Mouse (Mus musculus): ENCODE data around the gene Srgap1. TPM values are rescaled to one million over a fixed set of nuclear protein-coding genes. Genes with fewer than 3 reads are reported as not detected.
A peak's percentile ranks its signal among the peaks of the same experiment; 100 is the strongest.

Gene Srgap1
- total and polyA plus RNA-seq, 2 experiments from 2014 or later, result 18.8 to 24.4 TPM

GRCm38 (mm10) chr10:121885512-121886218 lies 161.4 kb downstream of the Srgap1 start:
- TF ChIP-seq CTCF (IDR thresholded peaks at IDR 0.05; ENCODE audit: low read depth), result no peak
- 27% methylated on average over 9 of the region's 9 CpGs for WGBS
- ATAC-seq, result no peak
- H3K9me3 ChIP-seq (ENCODE audit: low read length), result no peaks in the 10 kb centered on the region
- H3K27me3 ChIP-seq (ENCODE audit: insufficient read depth, low read length), result no peaks in the 10 kb centered on the region
- no peak for DNase-seq (ENCODE audit: low spot score)
- no peak overlapping the region for H3K9ac ChIP-seq (replicated peaks; ENCODE audit: low read length)
- no peak overlapping the region for H3K4me2 ChIP-seq (ENCODE audit: low read depth, low read length)
- no peaks in the 10 kb centered on the region for H3K36me3 ChIP-seq (ENCODE audit: insufficient read depth, low read length)
- H3K4me1 ChIP-seq (ENCODE audit: insufficient read depth, low read length), result peaks cover 21% of the 10 kb centered on the region
- 0 out of 2 replicates have a peak overlapping the region, but pooled peaks have one; percentile 11 for H3K27ac ChIP-seq
- H3K4me3 ChIP-seq (ENCODE audit: low read length), result no peak overlapping the region

- no peak for TF ChIP-seq CTCF (IDR thresholded peaks at IDR 0.05; ENCODE audit: low read depth)
- Histone ChIP-seq H3K9ac (replicated peaks; ENCODE audit: low read length) (no peak overlapping the region), H3K4me3 (ENCODE audit: low read length) (no peak overlapping the region), H3K4me1 (ENCODE audit: insufficient read depth, low read length) (peaks cover 21% of the 10 kb centered on the region), H3K9me3 (ENCODE audit: low read length) (no peaks in the 10 kb centered on the region), H3K4me2 (ENCODE audit: low read depth, low read length) (no peak overlapping the region), H3K36me3 (ENCODE audit: insufficient read depth, low read length) (no peaks in the 10 kb centered on the region), H3K27me3 (ENCODE audit: insufficient read depth, low read length) (no peaks in the 10 kb centered on the region), H3K27ac (peak overlapping the region; percentile 56; the same call in 1 of the 2 replicates)
- 18% methylated on average over 6 of the region's 6 CpGs for WGBS
- DNase-seq (ENCODE audit: low spot score) (peak; percentile 46), ATAC-seq (no peak)
Measured at GRCm38 (mm10) chr10:121882461-121882860, 164.7 kb downstream of the Srgap1 start.

GRCm38 (mm10) chr10:121878855-121879254 lies 168.3 kb downstream of the Srgap1 start:
- TF ChIP-seq CTCF (IDR thresholded peaks at IDR 0.05; ENCODE audit: low read depth), result no peak
- Histone ChIP-seq H3K9ac (replicated peaks; ENCODE audit: low read length) (no peak overlapping the region), H3K4me2 (ENCODE audit: low read depth, low read length) (no peak overlapping the region), H3K4me3 (ENCODE audit: low read length) (no peak overlapping the region), H3K4me1 (ENCODE audit: insufficient read depth, low read length) (0 out of 2 replicates have a peak, but pooled peaks cover 5% of the 10 kb centered on the region), H3K27me3 (ENCODE audit: insufficient read depth, low read length) (no peaks in the 10 kb centered on the region), H3K9me3 (ENCODE audit: low read length) (no peaks in the 10 kb centered on the region), H3K27ac (no peak overlapping the region), H3K36me3 (ENCODE audit: insufficient read depth, low read length) (no peaks in the 10 kb centered on the region)
- 37% methylated on average over 7 of the region's 7 CpGs for WGBS
- DNase-seq (ENCODE audit: low spot score) (no peak), ATAC-seq (no peak)

- 70% methylated on average over 9 of the region's 9 CpGs for WGBS
- H3K27me3 ChIP-seq (ENCODE audit: insufficient read depth, low read length), result no peaks in the 10 kb centered on the region
- H3K36me3 ChIP-seq (ENCODE audit: insufficient read depth, low read length), result no peaks in the 10 kb centered on the region
- DNase-seq (ENCODE audit: low spot score) (no peak), ATAC-seq (no peak)
- no peak overlapping the region for H3K9ac ChIP-seq (replicated peaks; ENCODE audit: low read length)
- no peaks in the 10 kb centered on the region for H3K9me3 ChIP-seq (ENCODE audit: low read length)
- no peak overlapping the region for H3K27ac ChIP-seq
- no peak for TF ChIP-seq CTCF (IDR thresholded peaks at IDR 0.05; ENCODE audit: low read depth)
- no peak overlapping the region for H3K4me2 ChIP-seq (ENCODE audit: low read depth, low read length)
- no peak overlapping the region for H3K4me3 ChIP-seq (ENCODE audit: low read length)
- 0 out of 2 replicates have a peak, but pooled peaks cover 5% of the 10 kb centered on the region for H3K4me1 ChIP-seq (ENCODE audit: insufficient read depth, low read length)
Measured at GRCm38 (mm10) chr10:121877906-121878305, 169.2 kb downstream of the Srgap1 start.

- WGBS, result 52% methylated on average over 4 of the region's 4 CpGs
- Histone ChIP-seq H3K4me1 (ENCODE audit: insufficient read depth, low read length) (no peaks in the 10 kb centered on the region), H3K27ac (0 out of 2 replicates have a peak overlapping the region, but pooled peaks have one; percentile 12)
Measured at GRCm38 (mm10) chr10:121873063-121873489, 174.0 kb downstream of the Srgap1 start.

GRCm38 (mm10) chr10:121869941-121870340 lies 177.2 kb downstream of the Srgap1 start:
- no peaks in the 10 kb centered on the region for H3K27me3 ChIP-seq (ENCODE audit: insufficient read depth, low read length)
- 41% methylated on average over 8 of the region's 8 CpGs for WGBS
- ATAC-seq (no peak), DNase-seq (ENCODE audit: low spot score) (peak; percentile 34)
- H3K9ac ChIP-seq (replicated peaks; ENCODE audit: low read length), result no peak overlapping the region
- H3K4me1 ChIP-seq (ENCODE audit: insufficient read depth, low read length), result no peaks in the 10 kb centered on the region
- H3K27ac ChIP-seq, result no peak overlapping the region
- no peak for TF ChIP-seq CTCF (IDR thresholded peaks at IDR 0.05; ENCODE audit: low read depth)
- no peak overlapping the region for H3K4me2 ChIP-seq (ENCODE audit: low read depth, low read length)
- no peaks in the 10 kb centered on the region for H3K9me3 ChIP-seq (ENCODE audit: low read length)
- peaks cover 14% of the 10 kb centered on the region for H3K36me3 ChIP-seq (ENCODE audit: insufficient read depth, low read length)
- no peak overlapping the region for H3K4me3 ChIP-seq (ENCODE audit: low read length)

More at GRCm38 (mm10) chr10:121873063-121873489, 174.0 kb downstream of the Srgap1 start:
- no peak for ATAC-seq
- Histone ChIP-seq H3K27me3 (ENCODE audit: insufficient read depth, low read length) (no peaks in the 10 kb centered on the region), H3K9me3 (ENCODE audit: low read length) (no peaks in the 10 kb centered on the region), H3K4me3 (ENCODE audit: low read length) (no peak overlapping the region), H3K4me2 (ENCODE audit: low read depth, low read length) (no peak overlapping the region), H3K36me3 (ENCODE audit: insufficient read depth, low read length) (peaks cover 14% of the 10 kb centered on the region), H3K9ac (replicated peaks; ENCODE audit: low read length) (no peak overlapping the region)
- no peak for DNase-seq (ENCODE audit: low spot score)
- no peak for TF ChIP-seq CTCF (IDR thresholded peaks at IDR 0.05; ENCODE audit: low read depth)

GRCm38 (mm10) chr10:121868255-121868654 lies 178.9 kb downstream of the Srgap1 start:
- WGBS, result 98% methylated on average over 3 of the region's 3 CpGs
- Histone ChIP-seq H3K27ac (no peak overlapping the region), H3K9ac (replicated peaks; ENCODE audit: low read length) (no peak overlapping the region), H3K4me2 (ENCODE audit: low read depth, low read length) (no peak overlapping the region), H3K27me3 (ENCODE audit: insufficient read depth, low read length) (no peaks in the 10 kb centered on the region), H3K9me3 (ENCODE audit: low read length) (no peaks in the 10 kb centered on the region), H3K4me1 (ENCODE audit: insufficient read depth, low read length) (no peaks in the 10 kb centered on the region), H3K4me3 (ENCODE audit: low read length) (no peak overlapping the region), H3K36me3 (ENCODE audit: insufficient read depth, low read length) (peaks cover 14% of the 10 kb centered on the region)
- no peak for DNase-seq (ENCODE audit: low spot score)
- TF ChIP-seq CTCF (IDR thresholded peaks at IDR 0.05; ENCODE audit: low read depth), result 0 out of 2 replicates have a peak, but pooled peaks have one; percentile 21
- no peak for ATAC-seq
